Mouse (Mus musculus) frontal cortex, adult 2 months (tissue): ENCODE results near the gene Jagn1. TPM values are rescaled to one million over a fixed set of nuclear protein-coding genes. Genes with fewer than 3 reads are reported as not detected.
A peak's percentile ranks its signal among the peaks of the same experiment; 100 is the strongest.

Experiments
- DNase-seq, 2 experiments: peaks; one replicate each; pipeline ENCODE4 v3.0.0; 2022; ENCODE audit warnings: low spot score in 1 of 2; ENCODE audit errors: extremely low spot score in 1 of 2
- polyA plus RNA-seq: library from polyadenylated mRNA; depleted of rRNA; stranded (reverse); fragments of >200 nt; gene quantifications from 2 replicates; pipeline ENCODE4 v1.2.3, GENCODE M21; 2012; rRNA removed

Jagn1 gene
- polyA plus RNA-seq, result 52.3 and 55.4 TPM in 2 replicates

GRCm38 (mm10) chr6:113442442-113443090 lies at the start of gene Jagn1:
Gene Jagn1, plus strand, starts transcription at chr6:113442569.
- peak; percentile 85 to 96 for DNase-seq

GRCm38 (mm10) chr6:113393951-113394350 lies 48.4 kb upstream of the Jagn1 start:
- DNase-seq, result no peak

- DNase-seq, result no peak
These were observed 47.6 kb upstream of the Jagn1 start for GRCm38 (mm10) chr6:113394811-113395210.

- DNase-seq, result no peak
These were observed 46.9 kb upstream of the Jagn1 start for GRCm38 (mm10) chr6:113395501-113395900.

GRCm38 (mm10) chr6:113396270-113397030 lies 45.9 kb upstream of the Jagn1 start:
- no peak for DNase-seq

GRCm38 (mm10) chr6:113402094-113402493 lies 40.3 kb upstream of the Jagn1 start:
- peak in 1 of 2 experiments; percentile 59 for DNase-seq

- DNase-seq, result no peak
These were observed 37.5 kb upstream of the Jagn1 start for GRCm38 (mm10) chr6:113404649-113405448.

GRCm38 (mm10) chr6:113405483-113405882 lies 36.9 kb upstream of the Jagn1 start:
- peak; percentile 66 to 74 for DNase-seq

- DNase-seq, result no peak
These were observed 35.7 kb upstream of the Jagn1 start for GRCm38 (mm10) chr6:113406683-113407082.

GRCm38 (mm10) chr6:113410001-113410400 lies 32.4 kb upstream of the Jagn1 start:
- DNase-seq, result no peak

GRCm38 (mm10) chr6:113416416-113416815 lies 26.0 kb upstream of the Jagn1 start:
- DNase-seq, result no peak

GRCm38 (mm10) chr6:113418441-113419198 lies 23.7 kb upstream of the Jagn1 start:
- DNase-seq, result no peak

- DNase-seq, result peak; percentile 87 to 99
These were observed 23.2 kb upstream of the Jagn1 start, which contains the start of gene Rpusd3 for GRCm38 (mm10) chr6:113419199-113419587. Gene Rpusd3, minus strand, starts transcription at chr6:113419340.

GRCm38 (mm10) chr6:113423000-113423399 lies 19.4 kb upstream of the Jagn1 start:
- DNase-seq, result no peak

GRCm38 (mm10) chr6:113424187-113424586 lies 18.2 kb upstream of the Jagn1 start:
- peak in 1 of 2 experiments; percentile 30 for DNase-seq

- DNase-seq, result no peak
These were observed 15.7 kb upstream of the Jagn1 start for GRCm38 (mm10) chr6:113426696-113427095.

GRCm38 (mm10) chr6:113427397-113427796 lies 15.0 kb upstream of the Jagn1 start:
- DNase-seq, result no peak

- no peak for DNase-seq
These were observed 14.4 kb upstream of the Jagn1 start for GRCm38 (mm10) chr6:113428006-113428405.

- no peak for DNase-seq
These were observed 12.4 kb upstream of the Jagn1 start for GRCm38 (mm10) chr6:113429965-113430364.

GRCm38 (mm10) chr6:113430846-113431245 lies 11.5 kb upstream of the Jagn1 start:
- DNase-seq, result no peak
